ENCODE assay signal across 8 mouse cellular contexts in the genomic region with DNA sequence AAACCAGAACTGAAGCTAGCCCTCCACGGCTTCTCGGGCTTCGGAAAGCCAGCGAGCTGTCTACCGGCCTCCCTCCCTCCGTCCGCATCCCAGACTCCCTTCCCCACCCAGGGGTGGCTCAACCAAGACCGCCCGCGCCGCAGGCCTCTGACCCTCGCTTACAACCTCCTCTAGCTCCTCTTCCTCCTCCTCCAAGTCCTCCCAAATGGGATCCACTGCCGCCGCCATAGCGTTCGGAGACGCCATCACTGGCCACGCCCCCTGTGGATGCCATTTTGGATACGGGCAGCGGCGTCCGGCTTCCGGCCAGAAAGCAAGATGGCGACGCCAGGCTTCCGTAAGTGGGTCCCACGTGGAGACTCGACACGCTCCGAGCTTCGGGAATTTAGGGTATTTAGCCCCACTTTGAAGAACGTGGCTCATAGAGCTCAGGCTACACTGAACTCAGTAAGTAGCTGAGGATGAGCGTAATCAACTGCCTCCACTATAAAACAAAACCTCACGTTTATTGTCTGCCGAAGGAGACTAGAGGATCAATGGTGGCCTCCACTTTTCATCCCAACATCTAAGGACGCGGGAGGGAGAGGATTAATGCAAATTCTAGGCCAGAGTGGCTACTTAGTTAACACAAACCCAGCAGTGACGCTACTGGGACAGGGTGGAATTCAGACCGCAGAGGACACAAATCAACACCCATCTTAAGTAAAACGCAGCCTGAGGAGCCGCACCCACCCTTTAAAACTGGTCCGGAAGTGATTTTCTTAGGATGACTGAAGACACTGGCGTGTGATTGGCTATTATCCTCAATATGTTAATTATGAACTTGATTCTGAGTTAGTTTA. TPM values are rescaled to one million over a fixed set of nuclear protein-coding genes. Genes with fewer than 3 reads are reported as not detected.
DNase-seq lines count a peak whose midpoint lies in the region; ATAC-seq and TF ChIP-seq lines count a peak whose summit lies in the region.

A gene (minus strand): TSS at position 695 of the 842 bp plus-strand sequence.

- H3K9ac ChIP-seq in ES-E14 (ENCODE audit: insufficient read depth, low read depth, low read length, poor library complexity, severe bottlenecking): peak within 1 kb of the TSS; percentile 98
- H3K9ac ChIP-seq in forebrain, embryonic 16.5 days (replicated peaks; ENCODE audit: low read depth, low read length): peak within 1 kb of the TSS; percentile 82
- peak within 1 kb of the TSS; percentile 92 for H3K9ac ChIP-seq in lung, embryonic 14.5 days

- H3K4me3 ChIP-seq in ES-E14 (ENCODE audit: insufficient read depth in 1 of 2, low read depth in 1 of 2, low read length in 2 of 2, poor library complexity in 1 of 2, severe bottlenecking in 1 of 2): peak within 1 kb of the TSS; percentile 85 to 95
- H3K4me3 ChIP-seq in forebrain, embryonic 16.5 days (replicated peaks; ENCODE audit: low read length): peak within 1 kb of the TSS; percentile 73
- H3K4me3 ChIP-seq in layer of hippocampus, adult 2 months: peak within 1 kb of the TSS; percentile 92
- peak within 1 kb of the TSS; percentile 76 for H3K4me3 ChIP-seq in lung, embryonic 14.5 days (ENCODE audit: low read depth, low read length)
- peak within 1 kb of the TSS; percentile 59 for H3K4me3 ChIP-seq in olfactory bulb, adult 2 months (ENCODE audit: insufficient read depth, low read depth, low read length)
- H3K4me3 ChIP-seq in thymus, adult 2 months (ENCODE audit: control insufficient read depth, insufficient read depth, low read length): peak within 1 kb of the TSS; percentile 93

- in situ Hi-C loops in ES-E14 (cut with MboI; ENCODE audit: low sequenced_read_pairs in 2 of 2, unreplicated experiment in 2 of 2): no loop called here

- H3K27ac ChIP-seq in ES-E14 (ENCODE audit: insufficient read depth, low read depth, low read length, poor library complexity, severe bottlenecking): peak within 1 kb of the TSS; percentile 98
- H3K27ac ChIP-seq in forebrain, embryonic 16.5 days (ENCODE audit: low read length): peak within 1 kb of the TSS; percentile 90
- H3K27ac ChIP-seq in layer of hippocampus, adult 2 months: peak within 1 kb of the TSS; percentile 93
- H3K27ac ChIP-seq in lung, embryonic 14.5 days (ENCODE audit: low read depth): peak within 1 kb of the TSS; percentile 98
- peak within 1 kb of the TSS; percentile 74 for H3K27ac ChIP-seq in olfactory bulb, adult 2 months (ENCODE audit: insufficient read depth, low read depth, low read length)
- peak within 1 kb of the TSS; percentile 80 for H3K27ac ChIP-seq in thymus, adult 2 months (ENCODE audit: control insufficient read depth, insufficient read depth, low read length)

- H3K36me3 ChIP-seq in ES-E14 (ENCODE audit: control insufficient read depth, insufficient read depth, low read length, poor library complexity, severe bottlenecking): peaks cover 5% of the 10 kb centered on the region; the same call in 1 of the 2 replicates
- H3K36me3 ChIP-seq in forebrain, embryonic 16.5 days (ENCODE audit: control insufficient read depth, insufficient read depth): peaks cover 5% of the 10 kb centered on the region; the same call in 1 of the 2 replicates
- H3K36me3 ChIP-seq in lung, embryonic 14.5 days (ENCODE audit: insufficient read depth): peaks cover 16% of the 10 kb centered on the region
- H3K36me3 ChIP-seq in thymus, adult 2 months (ENCODE audit: control insufficient read depth, insufficient read depth, low read length): no peaks in the 10 kb centered on the region; the same call in 1 of the 2 replicates

- TF ChIP-seq POLR2A in olfactory bulb, adult 2 months (IDR thresholded peaks at IDR 0.05; ENCODE audit: insufficient read depth, low read depth, low read length): peak; percentile 58; the same call in 1 of the 2 replicates
- peak; percentile 52; the same call in 1 of the 2 replicates for TF ChIP-seq POLR2A in thymus, adult 2 months (IDR thresholded peaks at IDR 0.05; ENCODE audit: control insufficient read depth, extremely low read depth, insufficient read depth, low read length, poor library complexity)

- 0% methylated on average over 43 of the region's 43 CpGs for WGBS in forebrain, embryonic 16.5 days
- WGBS in lung, embryonic 14.5 days: under 1% methylated on average over 43 of the region's 43 CpGs
- under 1% methylated on average over 43 of the region's 43 CpGs for WGBS in olfactory bulb, adult 2 months
- under 1% methylated on average over 43 of the region's 43 CpGs for WGBS in thymus, adult 2 months

- intact Hi-C loops in heart, postnatal 36 days (cut with DNase I): loop anchor here (2.0 to 10.0 kb wide), 4 partner anchors 45 to 625 kb away; a partner anchor contains a TSS

- TF ChIP-seq CTCF in layer of hippocampus, adult 2 months (conservative IDR thresholded peaks at IDR 0.05): no peak
- TF ChIP-seq CTCF in lung, embryonic 14.5 days (IDR thresholded peaks at IDR 0.05; ENCODE audit: low read depth): no peak
- TF ChIP-seq CTCF in olfactory bulb, adult 2 months (IDR thresholded peaks at IDR 0.05; ENCODE audit: insufficient read depth, low read depth, low read length): no peak
- TF ChIP-seq CTCF in thymus, adult 2 months (IDR thresholded peaks at IDR 0.05; ENCODE audit: borderline replicate concordance, control insufficient read depth, extremely low read depth, insufficient read depth, low read length, poor library complexity): peak; percentile 61; the same call in 1 of the 2 replicates

- H3K4me1 ChIP-seq in ES-E14 (ENCODE audit: control insufficient read depth in 2 of 2, insufficient read depth in 2 of 2, low read length in 2 of 2, poor library complexity in 1 of 2): peaks cover 0 to 7% of the 10 kb centered on the region in 2 experiments; a peak in 2 of 4 replicates
- H3K4me1 ChIP-seq in forebrain, embryonic 16.5 days (replicated peaks; ENCODE audit: control insufficient read depth, insufficient read depth, low read length): peaks cover 6% of the 10 kb centered on the region
- H3K4me1 ChIP-seq in lung, embryonic 14.5 days (ENCODE audit: insufficient read depth): no peaks in the 10 kb centered on the region
- peaks cover 3% of the 10 kb centered on the region; the same call in 1 of the 2 replicates for H3K4me1 ChIP-seq in olfactory bulb, adult 2 months (ENCODE audit: control insufficient read depth, insufficient read depth, low read length)
- peaks cover 4% of the 10 kb centered on the region for H3K4me1 ChIP-seq in thymus, adult 2 months (replicated peaks; ENCODE audit: control insufficient read depth, insufficient read depth, low read length)

- no peaks in the 10 kb centered on the region for H3K9me3 ChIP-seq in ES-E14 (ENCODE audit: control insufficient read depth, insufficient read depth, low read depth, low read length)
- no peaks in the 10 kb centered on the region for H3K9me3 ChIP-seq in forebrain, embryonic 16.5 days (ENCODE audit: control insufficient read depth, low read length)
- H3K9me3 ChIP-seq in lung, embryonic 14.5 days (ENCODE audit: low read depth, low read length): no peaks in the 10 kb centered on the region

- DNase-seq in ES-E14 (ENCODE audit: low read depth, low spot score): peak; percentile 86
- DNase-seq in cerebellum, adult 11-12 months: peak; percentile 88
- peak; percentile 95 to 97 for DNase-seq in heart, postnatal 36 days
- peak; percentile 93 to 95 for DNase-seq in layer of hippocampus, adult 2 months (ENCODE audit: low spot score in 2 of 2)
- peak; percentile 98 for DNase-seq in lung, embryonic 14.5 days
- peak; percentile 94 for DNase-seq in thymus, adult 2 months

- ATAC-seq in forebrain, embryonic 16.5 days: peak; percentile 77
- ATAC-seq in lung, embryonic 14.5 days (ENCODE audit: insufficient read depth): peak; percentile 70

- H3K27me3 ChIP-seq in forebrain, embryonic 16.5 days (replicated peaks; ENCODE audit: control insufficient read depth, insufficient read depth, low read length): no peaks in the 10 kb centered on the region
- H3K27me3 ChIP-seq in lung, embryonic 14.5 days (ENCODE audit: insufficient read depth, low read length): no peaks in the 10 kb centered on the region
- no peaks in the 10 kb centered on the region for H3K27me3 ChIP-seq in thymus, adult 2 months (ENCODE audit: control insufficient read depth, insufficient read depth, low read length)

- peak within 1 kb of the TSS; percentile 71 for H3K4me2 ChIP-seq in forebrain, embryonic 16.5 days (ENCODE audit: low read length)
- H3K4me2 ChIP-seq in lung, embryonic 14.5 days: peak within 1 kb of the TSS; percentile 91

TF ChIP-seq in ES-E14, 5 proteins besides CTCF, POLR2A, EP300 and RAD21:
- no peak for TF ChIP-seq ZC3H11A (IDR thresholded peaks at IDR 0.05; ENCODE audit: borderline replicate concordance, low read depth, low read length)
- TF ChIP-seq HCFC1 (IDR thresholded peaks at IDR 0.05; ENCODE audit: borderline replicate concordance, insufficient read depth, low read length): peak; percentile 85

RNA-seq across cellular contexts. Expression of the gene that starts here (rescaled TPM):
- total RNA-seq in ES-E14 (2012; rRNA removed): 34.9 and 55.5 TPM in 2 replicates
- polyA plus RNA-seq in forebrain, embryonic 16.5 days (2015; fragmentation: Nextera tagmentation; extraction: Ambion mirVana): 85.4 and 88.5 TPM in 2 replicates
- total RNA-seq in heart, postnatal 36 days (2021): 10 to 100 TPM; 21.6 to 25.5 TPM
- total RNA-seq in layer of hippocampus, adult 2 months (2021): 10 to 100 TPM; 27.5 to 29.9 TPM
- polyA plus RNA-seq in lung, embryonic 14.5 days (2014; fragmentation: Nextera tagmentation; extraction: Ambion mirVana): 108 and 112 TPM in 2 replicates
- not detected in 2 replicates for polyA plus RNA-seq in olfactory bulb, adult 2 months (2012; ENCODE audit: insufficient read depth, insufficient read length, low replicate concordance, missing spikeins)
- 8.5 and 9.3 TPM in 2 replicates for polyA plus RNA-seq in thymus, adult 2 months (2012; rRNA removed)

Comparison
In these comparisons a context has a peak if more than half of its experiments do, and no peak if none do; other contexts are left out.
1. Peak in every context shown above with its lines: DNase-seq, ATAC-seq, H3K4me3 ChIP-seq and H3K27ac ChIP-seq.